Mouse (Mus musculus): ENCODE results near the gene BC051142.
"Not testable (repeated sequence)": the region's sequence is repeated elsewhere in the genome, so short reads cannot be mapped to it uniquely, and the experiment has no call there.

The BC051142 gene

GRCm38 (mm10) chr17:34398058-34398710 lies 436 bp upstream of the BC051142 start:
- DNase-seq (ENCODE audit: low spot score in 2 of 2), result peak in 1 of 2 experiments; percentile 36

- no peak for DNase-seq (ENCODE audit: low spot score in 2 of 2)
These were observed 735 bp downstream of the BC051142 start for GRCm38 (mm10) chr17:34399394-34399715.

GRCm38 (mm10) chr17:34411117-34411516 lies 12.5 kb downstream of the BC051142 start:
- DNase-seq (ENCODE audit: low spot score in 2 of 2), result peak; percentile 16 to 62

- no peak for DNase-seq (ENCODE audit: low spot score in 2 of 2)
These were observed 21.4 kb downstream of the BC051142 start for GRCm38 (mm10) chr17:34420014-34420413.

- DNase-seq (ENCODE audit: low spot score in 2 of 2), result no peak
These were observed 29.0 kb downstream of the BC051142 start for GRCm38 (mm10) chr17:34427597-34427996.

GRCm38 (mm10) chr17:34437120-34437519 lies 38.5 kb downstream of the BC051142 start:
- DNase-seq (ENCODE audit: low spot score in 2 of 2), result no peak

- DNase-seq (ENCODE audit: low spot score in 2 of 2), result no peak
These were observed 39.0 kb downstream of the BC051142 start for GRCm38 (mm10) chr17:34437606-34438005.

GRCm38 (mm10) chr17:34438588-34438987 lies 40.0 kb downstream of the BC051142 start:
- DNase-seq (ENCODE audit: low spot score in 2 of 2), result no peak

- no peak for DNase-seq (ENCODE audit: low spot score in 2 of 2)
These were observed 41.2 kb downstream of the BC051142 start for GRCm38 (mm10) chr17:34439795-34440194.

- DNase-seq (ENCODE audit: low spot score in 2 of 2), result no peak
These were observed 43.4 kb downstream of the BC051142 start for GRCm38 (mm10) chr17:34441990-34442389.

GRCm38 (mm10) chr17:34448473-34449041 lies 49.9 kb downstream of the BC051142 start:
- DNase-seq (ENCODE audit: low spot score in 2 of 2), result no peak

- no peak for DNase-seq (ENCODE audit: low spot score in 2 of 2)
These were observed 59.0 kb downstream of the BC051142 start for GRCm38 (mm10) chr17:34457668-34458067.

GRCm38 (mm10) chr17:34459255-34459654 lies 60.6 kb downstream of the BC051142 start:
- no peak for DNase-seq (ENCODE audit: low spot score in 2 of 2)

- DNase-seq (ENCODE audit: low spot score in 2 of 2), result not testable (repeated sequence)
These were observed 67.3 kb downstream of the BC051142 start for GRCm38 (mm10) chr17:34465906-34466305.

GRCm38 (mm10) chr17:34470491-34470890 lies 71.9 kb downstream of the BC051142 start:
- no peak for DNase-seq (ENCODE audit: low spot score in 2 of 2)

- no peak for DNase-seq (ENCODE audit: low spot score in 2 of 2)
These were observed 76.4 kb downstream of the BC051142 start for GRCm38 (mm10) chr17:34475060-34475459.

GRCm38 (mm10) chr17:34476427-34476826 lies 77.8 kb downstream of the BC051142 start:
- no peak for DNase-seq (ENCODE audit: low spot score in 2 of 2)

- not testable (repeated sequence) for DNase-seq (ENCODE audit: low spot score in 2 of 2)
These were observed 78.8 kb downstream of the BC051142 start, which contains the start of gene Btnl4 for GRCm38 (mm10) chr17:34477238-34478013. TSS of gene Btnl4 (minus strand) at chr17:34477318.

- DNase-seq (ENCODE audit: low spot score in 2 of 2), result no peak
These were observed 94.2 kb downstream of the BC051142 start for GRCm38 (mm10) chr17:34492796-34493195.

GRCm38 (mm10) chr17:34495156-34495555 lies 96.5 kb downstream of the BC051142 start:
- DNase-seq (ENCODE audit: low spot score in 2 of 2), result not testable (repeated sequence)

- DNase-seq (ENCODE audit: low spot score in 2 of 2), result no peak
These were observed 97.9 kb downstream of the BC051142 start for GRCm38 (mm10) chr17:34496539-34496938.

- DNase-seq (ENCODE audit: low spot score in 2 of 2), result not testable (repeated sequence)
These were observed 98.7 kb downstream of the BC051142 start for GRCm38 (mm10) chr17:34497319-34497718.

- not testable (repeated sequence) for DNase-seq (ENCODE audit: low spot score in 2 of 2)
These were observed 99.1 kb downstream of the BC051142 start for GRCm38 (mm10) chr17:34497726-34498125.

Measured in frontal cortex, postnatal 25 days (tissue).